Mouse (Mus musculus) forebrain, embryonic 16.5 days (tissue): Measurements from ENCODE around the gene Adamts12. TPM values are rescaled to one million over a fixed set of nuclear protein-coding genes. Genes with fewer than 3 reads are reported as not detected.

Experiments
- ATAC-seq: fragments of 200-750 bp; cut with Nextera tagmentation; 2 replicates; pipeline ENCODE4 v1.8.0; 2017; ENCODE audit warnings: mild to moderate bottlenecking, moderate library complexity
- H3K27ac ChIP-seq: fragments of 300-500 bp; sonication (generic); 2 replicates; pipeline ENCODE4 v1.5.1; 2014; ENCODE audit warnings: low read length, control low read depth
- H3K27me3 ChIP-seq: fragments of 300-500 bp; sonication (generic); replicated peaks from 2 replicates; pipeline ENCODE4 v1.6.1; 2014; ENCODE audit warnings: low read length; ENCODE audit not compliant: control insufficient read depth, insufficient read depth
- H3K36me3 ChIP-seq: fragments of 300-500 bp; sonication (generic); 2 replicates; pipeline ENCODE4 v1.6.1; 2014; ENCODE audit not compliant: control insufficient read depth, insufficient read depth
- H3K4me1 ChIP-seq: fragments of 300-500 bp; sonication (generic); replicated peaks from 2 replicates; pipeline ENCODE4 v1.6.1; 2014; ENCODE audit warnings: low read length; ENCODE audit not compliant: control insufficient read depth, insufficient read depth
- H3K4me2 ChIP-seq: fragments of 300-500 bp; sonication (generic); 2 replicates; pipeline ENCODE4 v1.6.1; 2014; ENCODE audit warnings: mild to moderate bottlenecking, low read length, control low read depth
- H3K4me3 ChIP-seq: fragments of 300-500 bp; sonication (generic); replicated peaks from 2 replicates; pipeline ENCODE4 v1.5.1; 2014; ENCODE audit warnings: mild to moderate bottlenecking, low read length, control low read depth
- H3K9ac ChIP-seq: fragments of 300-500 bp; sonication (generic); replicated peaks from 2 replicates; pipeline ENCODE4 v1.6.1; 2014; ENCODE audit warnings: low read depth, low read length, control low read depth
- H3K9me3 ChIP-seq: fragments of 300-500 bp; sonication (generic); 2 replicates; pipeline ENCODE4 v1.6.1; 2016; ENCODE audit warnings: low read length; ENCODE audit not compliant: control insufficient read depth
- WGBS: fragments of 180-500 bp; shearing (Covaris S2); extraction: QIAGEN DNeasy Blood & Tissue Kit; methylation state at CpG from one replicate; pipeline ENCODE4 v1.1.7; 2014; 5-methylcytosine and 5-hydroxymethylcytosine counted together
- polyA plus RNA-seq: library from polyadenylated mRNA; unstranded; fragments of >200 nt; fragmentation: Nextera tagmentation; extraction: Ambion mirVana; gene quantifications from 2 replicates; pipeline ENCODE4 v1.2.1, GENCODE M21; 2015

Gene Adamts12
- polyA plus RNA-seq, 1 experiment from 2014 or later: 0.84 TPM

DNA sequence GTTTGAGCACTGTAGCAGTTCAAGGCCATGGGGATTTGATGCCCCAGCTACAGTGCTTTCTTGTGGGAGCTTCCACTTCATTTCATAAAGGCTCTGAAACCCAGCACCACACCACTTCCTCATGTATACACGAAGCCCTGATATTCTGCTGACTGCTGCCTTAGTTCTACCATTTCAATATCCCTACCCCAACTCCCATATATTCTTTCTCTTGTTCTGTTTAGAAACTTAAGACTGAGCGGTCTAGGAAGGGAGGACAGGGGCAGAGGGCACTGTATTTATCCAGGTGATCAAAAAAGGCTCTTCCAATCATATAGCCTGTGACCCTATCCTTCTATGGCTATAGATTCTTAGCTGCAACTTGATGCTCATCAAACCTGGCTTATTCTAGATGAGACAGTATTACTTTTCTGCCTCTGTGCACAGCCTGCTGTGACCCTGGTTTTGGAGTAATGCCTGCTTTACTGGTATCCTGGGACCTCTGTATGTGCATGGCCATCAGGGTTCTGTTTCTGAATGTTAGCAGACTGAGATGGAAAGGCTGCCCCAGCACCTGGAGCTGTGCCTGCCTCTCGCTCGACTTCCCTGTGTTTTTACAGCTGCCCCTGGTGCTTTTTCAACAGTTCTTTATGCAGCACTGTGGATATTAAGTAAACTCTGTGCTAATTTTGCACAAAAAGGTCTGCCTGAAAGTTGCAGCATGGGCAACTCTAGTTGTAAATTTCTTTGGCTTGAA is 33.5 kb downstream of the Adamts12 start:
- 72% methylated on average over 4 of the region's 4 CpGs for WGBS
- no peak overlapping the region for H3K27ac ChIP-seq
- H3K36me3 ChIP-seq: no peaks in the 10 kb centered on the region
- H3K4me2 ChIP-seq: no peak overlapping the region
- no peak for ATAC-seq
- H3K4me3 ChIP-seq: no peak overlapping the region
- H3K4me1 ChIP-seq: no peaks in the 10 kb centered on the region
- no peak overlapping the region for H3K9ac ChIP-seq
- H3K9me3 ChIP-seq: no peaks in the 10 kb centered on the region
- no peaks in the 10 kb centered on the region for H3K27me3 ChIP-seq

DNA sequence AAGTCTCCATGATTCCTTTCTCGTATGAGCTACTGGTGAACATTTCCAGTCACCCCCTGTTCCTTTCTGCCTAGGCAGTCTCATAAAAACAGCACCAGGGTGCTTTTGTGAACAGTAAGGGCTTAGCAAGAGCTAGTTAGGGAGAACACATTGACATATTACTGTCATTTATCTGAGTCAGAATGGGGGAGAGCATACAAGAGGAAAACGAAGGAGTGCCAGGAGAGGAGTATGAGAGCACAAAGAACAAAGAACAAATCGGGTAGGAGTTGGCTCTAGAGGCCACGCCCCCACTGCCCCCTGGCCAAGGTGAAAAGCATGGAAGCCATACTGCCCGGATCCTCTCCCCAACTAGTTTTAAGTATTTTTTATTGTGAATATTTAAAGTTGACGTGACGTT is 34.4 kb downstream of the Adamts12 start:
- ATAC-seq: no peak
- 68% methylated on average over 7 of the region's 7 CpGs for WGBS
- H3K27ac ChIP-seq: no peak overlapping the region

GRCm38 (mm10) chr15:11100917-11101316 is 36.3 kb downstream of the Adamts12 start:
- H3K4me3 ChIP-seq: no peak overlapping the region
- ATAC-seq: no peak
- no peak overlapping the region for H3K27ac ChIP-seq
- no peak overlapping the region for H3K9ac ChIP-seq
- WGBS: 65% methylated on average over 4 of the region's 4 CpGs
- H3K9me3 ChIP-seq: no peaks in the 10 kb centered on the region
- H3K4me2 ChIP-seq: no peak overlapping the region
- no peaks in the 10 kb centered on the region for H3K36me3 ChIP-seq
- H3K27me3 ChIP-seq: no peaks in the 10 kb centered on the region
- no peaks in the 10 kb centered on the region for H3K4me1 ChIP-seq

More for the DNA sequence above, 34.4 kb downstream of the Adamts12 start:
- no peaks in the 10 kb centered on the region for H3K4me1 ChIP-seq
- H3K9me3 ChIP-seq: no peaks in the 10 kb centered on the region
- no peak overlapping the region for H3K9ac ChIP-seq
- no peaks in the 10 kb centered on the region for H3K27me3 ChIP-seq
- no peak overlapping the region for H3K4me3 ChIP-seq
- no peaks in the 10 kb centered on the region for H3K36me3 ChIP-seq
- H3K4me2 ChIP-seq: no peak overlapping the region

DNA sequence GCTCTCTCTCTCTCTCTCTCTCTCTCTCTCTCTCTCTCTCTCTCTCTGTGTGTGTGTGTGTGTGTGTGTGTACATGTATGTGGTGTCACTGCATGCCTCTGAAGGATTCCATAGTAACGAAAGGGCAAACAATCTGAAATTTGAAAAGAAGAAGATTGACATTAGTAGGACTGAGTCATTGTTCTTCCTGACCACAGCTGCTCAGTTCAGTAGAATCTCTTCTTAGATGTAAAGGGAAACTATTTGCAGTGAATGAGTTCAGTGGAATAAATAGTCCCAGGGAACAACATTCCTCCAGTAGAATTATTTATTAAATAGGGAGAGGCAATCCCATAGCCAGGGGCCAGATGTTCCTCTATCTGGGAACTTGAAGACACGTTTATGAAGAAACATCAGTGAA is 40.5 kb downstream of the Adamts12 start:
- no peaks in the 10 kb centered on the region for H3K36me3 ChIP-seq
- no peak overlapping the region for H3K9ac ChIP-seq
- no peaks in the 10 kb centered on the region for H3K27me3 ChIP-seq
- H3K9me3 ChIP-seq: no peaks in the 10 kb centered on the region
- WGBS: 76% methylated on average over 2 of the region's 2 CpGs
- ATAC-seq: no peak
- H3K27ac ChIP-seq: no peak overlapping the region
- H3K4me2 ChIP-seq: no peak overlapping the region
- H3K4me1 ChIP-seq: no peaks in the 10 kb centered on the region
- no peak overlapping the region for H3K4me3 ChIP-seq

DNA sequence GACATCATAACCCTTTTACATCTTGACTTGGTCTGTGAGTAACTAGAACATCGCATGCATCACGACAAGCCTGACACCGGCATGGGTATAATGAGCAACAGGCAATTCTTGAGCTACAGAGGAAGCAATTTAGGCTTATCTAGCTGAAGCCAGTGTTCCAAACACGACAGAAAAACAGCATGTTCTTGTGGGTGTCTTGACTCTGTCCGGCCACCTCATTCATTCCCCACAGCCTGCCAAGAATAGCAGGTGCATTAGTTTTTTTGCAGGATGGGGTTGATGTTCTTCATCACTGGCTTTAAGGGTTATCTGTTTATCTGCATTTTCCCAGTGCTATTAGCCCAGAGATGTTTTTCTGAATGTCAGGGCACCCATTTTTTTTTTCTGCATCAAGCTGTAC is 42.8 kb downstream of the Adamts12 start:
- no peaks in the 10 kb centered on the region for H3K4me1 ChIP-seq
- H3K27ac ChIP-seq: no peak overlapping the region
- no peak overlapping the region for H3K4me3 ChIP-seq
- no peaks in the 10 kb centered on the region for H3K36me3 ChIP-seq
- no peaks in the 10 kb centered on the region for H3K27me3 ChIP-seq
- H3K9me3 ChIP-seq: no peaks in the 10 kb centered on the region
- ATAC-seq: no peak
- 86% methylated on average over 5 of the region's 5 CpGs for WGBS
- no peak overlapping the region for H3K4me2 ChIP-seq
- H3K9ac ChIP-seq: no peak overlapping the region

DNA sequence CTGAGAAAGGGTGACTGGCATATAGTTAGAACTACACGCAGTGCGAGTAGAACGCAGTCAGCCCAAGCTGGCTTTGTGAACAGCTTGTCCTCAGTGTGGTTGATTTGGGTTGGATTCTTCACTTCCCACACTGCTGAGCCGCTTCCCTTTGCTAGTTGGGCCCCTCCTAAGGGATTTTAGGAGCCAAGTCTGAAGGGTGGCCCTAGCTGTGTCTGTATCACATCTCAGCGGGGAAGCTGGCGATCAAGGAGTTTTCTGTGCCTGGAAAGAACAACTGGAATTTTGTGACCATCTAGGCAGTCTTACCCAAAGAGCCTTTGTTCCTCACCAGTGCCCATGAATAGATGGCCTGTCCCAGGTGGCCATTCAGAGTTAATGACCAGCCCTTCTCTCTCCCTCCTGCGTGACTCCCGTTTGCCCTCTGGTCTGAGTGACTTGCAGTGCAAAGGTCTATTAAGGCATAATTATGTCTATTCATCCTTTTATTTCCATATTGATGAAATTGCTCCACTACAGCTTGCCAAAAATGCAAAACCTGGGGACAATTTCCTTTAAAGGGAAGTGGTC is 50.1 kb downstream of the Adamts12 start:
- H3K9me3 ChIP-seq: no peaks in the 10 kb centered on the region
- H3K4me3 ChIP-seq: no peak overlapping the region
- H3K4me1 ChIP-seq: no peaks in the 10 kb centered on the region
- WGBS: 6% methylated on average over 8 of the region's 8 CpGs
- no peak overlapping the region for H3K27ac ChIP-seq
- no peak overlapping the region for H3K9ac ChIP-seq
- no peak overlapping the region for H3K4me2 ChIP-seq
- H3K27me3 ChIP-seq: no peaks in the 10 kb centered on the region
- ATAC-seq: no peak
- H3K36me3 ChIP-seq: no peaks in the 10 kb centered on the region

GRCm38 (mm10) chr15:11116303-11116702 is 51.7 kb downstream of the Adamts12 start:
- no peaks in the 10 kb centered on the region for H3K36me3 ChIP-seq
- no peak for ATAC-seq
- no peak overlapping the region for H3K4me2 ChIP-seq
- 76% methylated on average over 2 of the region's 2 CpGs for WGBS
- no peaks in the 10 kb centered on the region for H3K9me3 ChIP-seq
- no peak overlapping the region for H3K27ac ChIP-seq
- H3K4me3 ChIP-seq: no peak overlapping the region
- no peak overlapping the region for H3K9ac ChIP-seq
- H3K27me3 ChIP-seq: no peaks in the 10 kb centered on the region
- no peaks in the 10 kb centered on the region for H3K4me1 ChIP-seq

GRCm38 (mm10) chr15:11116853-11117252 is 52.3 kb downstream of the Adamts12 start:
- no peak overlapping the region for H3K9ac ChIP-seq

DNA sequence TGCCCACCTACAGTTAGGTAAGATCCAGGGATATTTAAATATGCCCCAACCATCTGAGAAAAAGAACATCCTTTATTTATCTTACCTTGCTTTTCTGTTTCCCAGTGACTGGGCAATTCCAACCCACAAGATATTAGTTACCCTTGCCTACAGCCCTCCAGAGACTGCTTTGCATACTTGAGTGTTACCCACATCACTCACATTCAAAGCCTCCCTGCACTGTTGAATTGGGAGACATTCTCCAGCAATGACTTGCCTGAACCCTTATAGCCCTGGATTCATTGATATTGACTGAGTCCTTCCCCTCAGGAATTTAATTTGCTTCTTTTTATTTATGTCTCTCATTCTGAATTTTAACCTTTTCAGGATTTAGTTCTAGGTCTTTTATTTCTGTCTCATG is 53.8 kb downstream of the Adamts12 start:
- Histone ChIP-seq H3K4me2 (no peak overlapping the region), H3K4me1 (no peaks in the 10 kb centered on the region), H3K27ac (no peak overlapping the region), H3K9me3 (no peaks in the 10 kb centered on the region), H3K27me3 (no peaks in the 10 kb centered on the region), H3K4me3 (no peak overlapping the region), H3K36me3 (no peaks in the 10 kb centered on the region), H3K9ac (no peak overlapping the region)
- ATAC-seq: no peak

More at GRCm38 (mm10) chr15:11116853-11117252, 52.3 kb downstream of the Adamts12 start:
- H3K4me1 ChIP-seq: no peaks in the 10 kb centered on the region
- H3K27me3 ChIP-seq: no peaks in the 10 kb centered on the region
- H3K9me3 ChIP-seq: no peaks in the 10 kb centered on the region
- H3K27ac ChIP-seq: no peak overlapping the region
- 83% methylated on average over 3 of the region's 3 CpGs for WGBS
- no peak for ATAC-seq
- no peak overlapping the region for H3K4me3 ChIP-seq
- no peaks in the 10 kb centered on the region for H3K36me3 ChIP-seq
- no peak overlapping the region for H3K4me2 ChIP-seq
